ENCODE assay signal across 9 mouse cellular contexts in the genomic region with DNA sequence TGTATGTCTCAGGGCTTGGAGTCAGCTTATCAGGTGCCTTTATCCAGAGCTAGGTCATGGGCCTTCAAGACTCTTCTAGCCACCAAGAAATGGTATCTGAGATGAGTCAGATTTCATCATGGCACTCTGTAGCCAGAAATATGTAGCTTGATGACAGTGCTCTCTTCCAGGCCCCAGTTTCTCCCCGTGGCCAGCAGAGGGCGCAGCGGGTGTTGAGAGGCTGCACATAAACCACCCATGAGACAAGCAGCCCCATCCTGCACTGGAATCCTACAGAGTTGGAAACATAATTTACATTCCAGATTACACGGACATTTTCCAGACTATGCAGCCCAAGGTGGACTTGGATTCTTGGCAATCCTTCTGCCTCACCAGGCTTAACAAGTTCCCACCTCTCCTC. TPM values are rescaled to one million over a fixed set of nuclear protein-coding genes. Genes with fewer than 3 reads are reported as not detected.
DNase-seq lines count a peak whose midpoint lies in the region; TF ChIP-seq lines count a peak whose summit lies in the region.
"Had no signal": no experiment of that assay in that cellular context is flagged by ENCODE, and none has a peak within 500 bp of the region (broad histone marks: within the 10 kb centered on the region; RNA-seq: fewer than 3 reads in every experiment).

No protein-coding gene starts in this region.

- DNase-seq in 3T3-L1 (ENCODE audit: low read depth, low spot score) (peak; percentile 93), MEL (ENCODE audit: low read depth, low spot score) (peak; percentile 86)
- peak; percentile 63 to 71 for DNase-seq in cerebellum, adult 2 months
- peak; percentile 14 to 45 for DNase-seq in gastrocnemius, adult 8-10 months (ENCODE audit: low spot score in 2 of 2)
- peak; percentile 75 to 79 for DNase-seq in kidney, postnatal 25 days
- peak; percentile 55 to 62 for DNase-seq in lung, adult 18-20 months
- DNase-seq in right cerebral cortex, adult 2 months (ENCODE audit: low spot score in 2 of 2): peak; percentile 71 to 86
- DNase-seq in urinary bladder, postnatal 14 days (ENCODE audit: low spot score): peak; percentile 76

- no peak overlapping the region for H3K4me3 ChIP-seq in MEL (ENCODE audit: control insufficient read depth in 1 of 2, insufficient read depth in 1 of 2, low read depth in 2 of 2, low read length in 2 of 2)
- no peak overlapping the region for H3K4me3 ChIP-seq in cerebellum, adult 2 months (replicated peaks; ENCODE audit: insufficient read depth, low read depth, low read length)
- H3K4me3 ChIP-seq: liver, embryonic 15.5 days had no signal

- no peak overlapping the region for H3K9ac ChIP-seq in MEL (ENCODE audit: control insufficient read depth, low read depth, low read length, poor library complexity, severe bottlenecking)
- H3K9ac ChIP-seq: liver, embryonic 15.5 days had no signal

- H3K9me3 ChIP-seq in MEL (replicated peaks; ENCODE audit: insufficient read depth, low read length): no peaks in the 10 kb centered on the region
- H3K9me3 ChIP-seq: liver, embryonic 15.5 days had no signal

- TF ChIP-seq POLR2A in MEL (IDR thresholded peaks at IDR 0.05; ENCODE audit: control insufficient read depth in 1 of 2, insufficient read depth in 1 of 2, low read depth in 1 of 2, low read length in 2 of 2, poor library complexity in 1 of 2): no peak
- TF ChIP-seq POLR2A in cerebellum, adult 2 months (IDR thresholded peaks at IDR 0.05; ENCODE audit: borderline replicate concordance, insufficient read depth, low read length): no peak

- peak; percentile 88 to 97 (median 95) for TF ChIP-seq CTCF in MEL (IDR thresholded peaks at IDR 0.05 in 2 of 3, conservative IDR thresholded peaks at IDR 0.05 in 1 of 3; ENCODE audit: control insufficient read depth in 1 of 3, insufficient read depth in 1 of 3, low read depth in 2 of 3, low read length in 3 of 3, poor library complexity in 1 of 3, severe bottlenecking in 1 of 3)
- peak; percentile 79 for TF ChIP-seq CTCF in cerebellum, adult 2 months (IDR thresholded peaks at IDR 0.05; ENCODE audit: borderline replicate concordance, insufficient read depth, low read depth, low read length)

- H3K36me3 ChIP-seq in MEL (ENCODE audit: control insufficient read depth in 1 of 2, insufficient read depth in 2 of 2, low read length in 2 of 2): peaks cover 29 to 65% of the 10 kb centered on the region in 2 experiments

- H3K4me1 ChIP-seq in MEL (ENCODE audit: control insufficient read depth in 1 of 2, insufficient read depth in 2 of 2, low read length in 2 of 2): peaks cover 30 to 34% of the 10 kb centered on the region in 2 experiments
- H3K4me1 ChIP-seq in cerebellum, adult 2 months (ENCODE audit: control insufficient read depth, insufficient read depth, low read length): no peaks in the 10 kb centered on the region
- H3K4me1 ChIP-seq: liver, embryonic 15.5 days had no signal

- no peaks in the 10 kb centered on the region for H3K79me2 ChIP-seq in MEL (ENCODE audit: control insufficient read depth, insufficient read depth, low read length, poor library complexity)

- no peak overlapping the region for H3K27ac ChIP-seq in MEL (ENCODE audit: control insufficient read depth, low read depth, low read length)
- H3K27ac ChIP-seq in cerebellum, adult 2 months (ENCODE audit: insufficient read depth, low read length): no peak overlapping the region
- H3K27ac ChIP-seq: liver, embryonic 15.5 days had no signal

- no peaks in the 10 kb centered on the region for H3K27me3 ChIP-seq in MEL (ENCODE audit: control insufficient read depth in 1 of 2, insufficient read depth in 2 of 2, low read length in 2 of 2)
- no peaks in the 10 kb centered on the region for H3K27me3 ChIP-seq in cerebellum, adult 2 months (ENCODE audit: control insufficient read depth, insufficient read depth, low read length)
- H3K27me3 ChIP-seq: liver, embryonic 15.5 days had no signal

- peak; percentile 44 for TF ChIP-seq RAD21 in MEL (IDR thresholded peaks at IDR 0.05; ENCODE audit: low read depth, low read length)

- TF ChIP-seq EP300 in MEL (IDR thresholded peaks at IDR 0.05; ENCODE audit: low read depth in 1 of 2, low read length in 2 of 2): no peak

- WGBS in cerebellum, adult 2 months: 6% methylated on average over 4 of the region's 4 CpGs

TF ChIP-seq in MEL, 35 proteins besides CTCF, POLR2A, EP300 and RAD21 (continues in another document):
- TF ChIP-seq UBTF (IDR thresholded peaks at IDR 0.05; ENCODE audit: borderline replicate concordance, insufficient read depth, low read depth, low read length) (no peak), E2F4 (IDR thresholded peaks at IDR 0.05; ENCODE audit: borderline replicate concordance, low read depth, low read length) (no peak), POLR2AphosphoS5 (IDR thresholded peaks at IDR 0.05; ENCODE audit: borderline replicate concordance, low read depth, low read length) (no peak), MAFK (IDR thresholded peaks at IDR 0.05; ENCODE audit: borderline replicate concordance, low read depth, low read length) (no peak), GABPA (IDR thresholded peaks at IDR 0.05; ENCODE audit: low read depth, low read length) (no peak), ZC3H11A (IDR thresholded peaks at IDR 0.05; ENCODE audit: low read depth, low read length) (0 out of 2 replicates have a peak, but pooled peaks have one; percentile 40), NRF1 (IDR thresholded peaks at IDR 0.05; ENCODE audit: insufficient read depth, low read depth, low read length, poor library complexity, severe bottlenecking) (no peak), MAZ (IDR thresholded peaks at IDR 0.05; ENCODE audit: low read depth, low read length) (0 out of 2 replicates have a peak, but pooled peaks have one; percentile 45), TAL1 (IDR thresholded peaks at IDR 0.05; ENCODE audit: low read length) (no peak), USF2 (IDR thresholded peaks at IDR 0.05; ENCODE audit: borderline replicate concordance in 1 of 2, insufficient read depth in 1 of 2, low read depth in 1 of 2, low read length in 2 of 2) (no peak), ZKSCAN1 (IDR thresholded peaks at IDR 0.05; ENCODE audit: low read depth, low read length) (no peak), CHD2 (IDR thresholded peaks at IDR 0.05; ENCODE audit: low read length) (no peak), JUND (IDR thresholded peaks at IDR 0.05; ENCODE audit: low read depth, low read length) (no peak), SIN3A (IDR thresholded peaks at IDR 0.05; ENCODE audit: low read length) (peak; percentile 34; the same call in 1 of the 2 replicates), MYB (IDR thresholded peaks at IDR 0.05; ENCODE audit: low read depth, low read length) (no peak), ELF1 (IDR thresholded peaks at IDR 0.05; ENCODE audit: low read depth, low read length) (no peak), MXI1 (IDR thresholded peaks at IDR 0.05; ENCODE audit: low read depth, low read length) (peak; percentile 56; the same call in 1 of the 2 replicates), KAT2A (conservative IDR thresholded peaks at IDR 0.05; ENCODE audit: low read depth, low read length) (no peak), HCFC1 (IDR thresholded peaks at IDR 0.05; ENCODE audit: low read depth, low read length) (no peak), TBP (IDR thresholded peaks at IDR 0.05; ENCODE audit: low read depth, low read length) (no peak), MAX (IDR thresholded peaks at IDR 0.05; ENCODE audit: low read length) (no peak), USF1 (IDR thresholded peaks at IDR 0.05; ENCODE audit: low read depth, low read length) (no peak), MEF2A (IDR thresholded peaks at IDR 0.05; ENCODE audit: extremely low read depth, insufficient replicate concordance, low read depth, low read length, poor library complexity, severe bottlenecking) (no peak), BHLHE40 (IDR thresholded peaks at IDR 0.05; ENCODE audit: borderline replicate concordance, low read depth, low read length) (no peak), RCOR1 (IDR thresholded peaks at IDR 0.05; ENCODE audit: low read depth, low read length) (no peak), ZNF384 (IDR thresholded peaks at IDR 0.05; ENCODE audit: low read depth, low read length) (no peak), GATA1 (IDR thresholded peaks at IDR 0.05; ENCODE audit: low read depth, low read length) (0 out of 2 replicates have a peak, but pooled peaks have one; percentile 18), NELFE (IDR thresholded peaks at IDR 0.05; ENCODE audit: low read depth, low read length) (no peak), POLR2AphosphoS2 (IDR thresholded peaks at IDR 0.05; ENCODE audit: low read length) (no peak), SMC3 (IDR thresholded peaks at IDR 0.05; ENCODE audit: low read depth, low read length) (peak; percentile 77), MYC (IDR thresholded peaks at IDR 0.05; ENCODE audit: low read depth, low read length) (no peak), TCF12 (IDR thresholded peaks at IDR 0.05; ENCODE audit: low read depth, low read length) (no peak), ZMIZ1 (IDR thresholded peaks at IDR 0.05; ENCODE audit: low read depth, low read length) (no peak), CHD1 (IDR thresholded peaks at IDR 0.05; ENCODE audit: low read depth, low read length) (no peak)

RNA-seq across cellular contexts. Expression of gene Lhfpl5, which starts 17.6 kb away (rescaled TPM):
- not detected in 2 replicates for total RNA-seq in MEL (2012; rRNA removed)
- polyA plus RNA-seq in MEL (2012; ENCODE audit: insufficient read depth in 1 of 2, insufficient read length in 2 of 2, low read depth in 1 of 2, low replicate concordance in 2 of 2, missing spikeins in 1 of 2): under 1 TPM in 1 of 2 experiments, not detected in 1; 0.19 TPM
- polyA plus RNA-seq in cerebellum, adult 2 months (2012; rRNA removed): 17.8 and 20.4 TPM in 2 replicates
- not detected for total RNA-seq in gastrocnemius, adult 8-10 months (2022)

RNA-seq across cellular contexts. Expression of gene Srpk1, which starts 29.5 kb away (rescaled TPM):
- total RNA-seq in MEL (2012; rRNA removed): 125 and 138 TPM in 2 replicates
- polyA plus RNA-seq in MEL (2012; ENCODE audit: insufficient read depth in 1 of 2, insufficient read length in 2 of 2, low read depth in 1 of 2, low replicate concordance in 2 of 2, missing spikeins in 1 of 2): 100 to 1,000 TPM; 119 to 211 TPM
- polyA plus RNA-seq in cerebellum, adult 2 months (2012; rRNA removed): 45.9 and 47.5 TPM in 2 replicates
- total RNA-seq in gastrocnemius, adult 8-10 months (2022): 10 to 100 TPM; 23.1 to 29.4 (median 26.6) TPM

RNA-seq across cellular contexts. Expression of gene Clps, which starts 32.4 kb away (rescaled TPM):
- total RNA-seq in MEL (2012; rRNA removed): not detected in 2 replicates
- not detected for polyA plus RNA-seq in MEL (2012; ENCODE audit: insufficient read depth in 1 of 2, insufficient read length in 2 of 2, low read depth in 1 of 2, low replicate concordance in 2 of 2, missing spikeins in 1 of 2)
- polyA plus RNA-seq in cerebellum, adult 2 months (2012; rRNA removed): 0.28 TPM in 1 of 2 replicates, not detected in the other
- total RNA-seq in gastrocnemius, adult 8-10 months (2022): not detected

RNA-seq across cellular contexts. Expression of gene Clpsl2, which starts 43.8 kb away (rescaled TPM):
- not detected in 2 replicates for total RNA-seq in MEL (2012; rRNA removed)
- not detected for polyA plus RNA-seq in MEL (2012; ENCODE audit: insufficient read depth in 1 of 2, insufficient read length in 2 of 2, low read depth in 1 of 2, low replicate concordance in 2 of 2, missing spikeins in 1 of 2)
- polyA plus RNA-seq in cerebellum, adult 2 months (2012; rRNA removed): not detected in 2 replicates
- total RNA-seq in gastrocnemius, adult 8-10 months (2022): not detected
- polyA plus RNA-seq: liver, embryonic 15.5 days had no signal

Comparison
In these comparisons a context has a peak if more than half of its experiments do, and no peak if none do; other contexts are left out.
1. DNase-seq: peak in every context shown above with its lines; median percentile 93 in 3T3-L1; 86 in MEL; 78 in right cerebral cortex, adult 2 months; 77 in kidney, postnatal 25 days; 76 in urinary bladder, postnatal 14 days; 67 in cerebellum, adult 2 months; 58 in lung, adult 18-20 months; 30 in gastrocnemius, adult 8-10 months.